Mouse (Mus musculus) limb, embryonic 15.5 days (tissue): ENCODE measurements around the gene Gm10260. TPM values are rescaled to one million over a fixed set of nuclear protein-coding genes. Genes with fewer than 3 reads are reported as not detected.

Source experiments
- ATAC-seq: fragments of 200-750 bp; cut with Nextera tagmentation; 2 replicates; pipeline ENCODE4 v1.8.0; 2017; ENCODE audit warnings: low read depth, moderate TSS enrichment; ENCODE audit not compliant: insufficient number of reproducible peaks, low FRiP score, low TSS enrichment
- H3K27ac ChIP-seq: fragments of 300-500 bp; sonication (generic); 2 replicates; pipeline ENCODE4 v1.5.1; 2015; ENCODE audit warnings: moderate library complexity, mild to moderate bottlenecking, inconsistent platforms
- H3K27me3 ChIP-seq: fragments of 300-500 bp; sonication (generic); 2 replicates; pipeline ENCODE4 v1.6.1; 2015; ENCODE audit warnings: inconsistent platforms
- H3K36me3 ChIP-seq: fragments of 300-500 bp; sonication (generic); 2 replicates; pipeline ENCODE4 v1.6.1; 2015; ENCODE audit warnings: inconsistent platforms
- H3K4me1 ChIP-seq: fragments of 300-500 bp; sonication (generic); 2 replicates; pipeline ENCODE4 v1.6.1; 2015; ENCODE audit warnings: inconsistent platforms
- H3K4me2 ChIP-seq: fragments of 300-500 bp; sonication (generic); 2 replicates; pipeline ENCODE4 v1.6.1; 2015; ENCODE audit warnings: mild to moderate bottlenecking, inconsistent platforms
- H3K4me3 ChIP-seq: fragments of 300-500 bp; sonication (generic); 2 replicates; pipeline ENCODE4 v1.5.1; 2015; ENCODE audit warnings: mild to moderate bottlenecking, inconsistent platforms
- H3K9ac ChIP-seq: fragments of 300-500 bp; sonication (generic); 2 replicates; pipeline ENCODE4 v1.6.1; 2015; ENCODE audit warnings: inconsistent platforms
- H3K9me3 ChIP-seq: fragments of 300-500 bp; sonication (generic); 2 replicates; pipeline ENCODE4 v1.6.1; 2016; ENCODE audit warnings: inconsistent platforms
- WGBS: fragments of 180-500 bp; shearing (Covaris S2); methylation state at CpG from one replicate; pipeline ENCODE4 v1.1.7; 2015; 5-methylcytosine and 5-hydroxymethylcytosine counted together
- polyA plus RNA-seq: library from polyadenylated mRNA; unstranded; fragments of >200 nt; fragmentation: Nextera tagmentation; extraction: Ambion mirVana; gene quantifications from 2 replicates; pipeline ENCODE4 v1.2.1, GENCODE M21; 2015

Gm10260 gene
- polyA plus RNA-seq, result 0.96 and 4.1 TPM in 2 replicates

- 95% methylated on average over 11 of the region's 11 CpGs for WGBS
- no peaks in the 10 kb centered on the region for H3K9me3 ChIP-seq
- no peaks in the 10 kb centered on the region for H3K36me3 ChIP-seq
- ATAC-seq, result no peak
- H3K4me2 ChIP-seq, result no peak within 1 kb of the TSS
- H3K27me3 ChIP-seq, result no peaks in the 10 kb centered on the region
- no peak within 1 kb of the TSS for H3K9ac ChIP-seq
- H3K4me1 ChIP-seq, result peaks cover 12% of the 10 kb centered on the region
- H3K27ac ChIP-seq, result no peak within 1 kb of the TSS
- H3K4me3 ChIP-seq, result no peak within 1 kb of the TSS
These were observed at the start of gene Gm10260 for GRCm38 (mm10) chr13:97760532-97760931. Gene Gm10260 (minus strand): TSS chr13:97760632.

GRCm38 (mm10) chr13:97809828-97810227 is 49.4 kb upstream of the Gm10260 start:
- no peak overlapping the region for H3K27ac ChIP-seq
- peaks cover 10% of the 10 kb centered on the region; the same call in 1 of the 2 replicates for H3K4me1 ChIP-seq
- H3K36me3 ChIP-seq, result no peaks in the 10 kb centered on the region
- H3K27me3 ChIP-seq, result no peaks in the 10 kb centered on the region
- no peaks in the 10 kb centered on the region for H3K9me3 ChIP-seq
- no peak overlapping the region for H3K9ac ChIP-seq
- ATAC-seq, result no peak
- H3K4me3 ChIP-seq, result no peak overlapping the region
- no peak overlapping the region for H3K4me2 ChIP-seq
- WGBS, result 83% methylated on average over 4 of the region's 4 CpGs

- Histone ChIP-seq H3K27me3 (no peaks in the 10 kb centered on the region), H3K36me3 (no peaks in the 10 kb centered on the region), H3K4me3 (no peak overlapping the region), H3K4me2 (no peak overlapping the region), H3K27ac (no peak overlapping the region), H3K4me1 (peaks cover 10% of the 10 kb centered on the region; the same call in 1 of the 2 replicates), H3K9ac (no peak overlapping the region), H3K9me3 (no peaks in the 10 kb centered on the region)
- 83% methylated on average over 9 of the region's 9 CpGs for WGBS
- no peak for ATAC-seq
These were observed 45.5 kb upstream of the Gm10260 start for GRCm38 (mm10) chr13:97805907-97806306.

- H3K9ac ChIP-seq, result no peak overlapping the region
- no peaks in the 10 kb centered on the region for H3K36me3 ChIP-seq
- no peak overlapping the region for H3K4me3 ChIP-seq
- H3K4me2 ChIP-seq, result no peak overlapping the region
- no peaks in the 10 kb centered on the region for H3K27me3 ChIP-seq
- 73% methylated on average over 4 of the region's 4 CpGs for WGBS
- H3K27ac ChIP-seq, result no peak overlapping the region
- H3K4me1 ChIP-seq, result peaks cover 7% of the 10 kb centered on the region; the same call in 1 of the 2 replicates
- H3K9me3 ChIP-seq, result no peaks in the 10 kb centered on the region
- ATAC-seq, result no peak
These were observed 42.0 kb upstream of the Gm10260 start for GRCm38 (mm10) chr13:97802386-97802785.

- H3K27me3 ChIP-seq, result no peaks in the 10 kb centered on the region
- no peak overlapping the region for H3K27ac ChIP-seq
- no peak overlapping the region for H3K4me2 ChIP-seq
- H3K4me1 ChIP-seq, result no peaks in the 10 kb centered on the region
- no peaks in the 10 kb centered on the region for H3K36me3 ChIP-seq
- H3K4me3 ChIP-seq, result no peak overlapping the region
- H3K9me3 ChIP-seq, result no peaks in the 10 kb centered on the region
- WGBS, result 46% methylated on average over 5 of the region's 5 CpGs
- ATAC-seq, result no peak
- no peak overlapping the region for H3K9ac ChIP-seq
These were observed 37.0 kb upstream of the Gm10260 start for GRCm38 (mm10) chr13:97797462-97797861.

- H3K27ac ChIP-seq, result no peak overlapping the region
- no peak overlapping the region for H3K9ac ChIP-seq
- H3K9me3 ChIP-seq, result no peaks in the 10 kb centered on the region
- H3K36me3 ChIP-seq, result no peaks in the 10 kb centered on the region
- H3K4me3 ChIP-seq, result no peak overlapping the region
- 75% methylated on average over 1 of the region's 1 CpGs for WGBS
- no peak for ATAC-seq
- H3K4me2 ChIP-seq, result no peak overlapping the region
- H3K27me3 ChIP-seq, result no peaks in the 10 kb centered on the region
- peaks cover 18% of the 10 kb centered on the region for H3K4me1 ChIP-seq
These were observed 34.3 kb upstream of the Gm10260 start for GRCm38 (mm10) chr13:97794780-97795179.

GRCm38 (mm10) chr13:97793932-97794331 is 33.5 kb upstream of the Gm10260 start:
- Histone ChIP-seq H3K9me3 (no peaks in the 10 kb centered on the region), H3K27ac (no peak overlapping the region), H3K4me2 (no peak overlapping the region), H3K4me1 (peaks cover 20% of the 10 kb centered on the region), H3K4me3 (no peak overlapping the region), H3K27me3 (no peaks in the 10 kb centered on the region), H3K36me3 (no peaks in the 10 kb centered on the region), H3K9ac (no peak overlapping the region)
- 64% methylated on average over 1 of the region's 1 CpGs for WGBS
- no peak for ATAC-seq

- 0 out of 2 replicates have a peak, but pooled peaks have one; percentile 67 for ATAC-seq
- WGBS, result 17% methylated on average over 6 of the region's 6 CpGs
- Histone ChIP-seq H3K9ac (no peak overlapping the region), H3K4me2 (no peak overlapping the region), H3K27ac (no peak overlapping the region), H3K4me3 (no peak overlapping the region), H3K27me3 (no peaks in the 10 kb centered on the region), H3K36me3 (no peaks in the 10 kb centered on the region), H3K4me1 (peaks cover 24% of the 10 kb centered on the region), H3K9me3 (no peaks in the 10 kb centered on the region)
These were observed 31.2 kb upstream of the Gm10260 start for GRCm38 (mm10) chr13:97791664-97792063.

GRCm38 (mm10) chr13:97789782-97790450 is 29.5 kb upstream of the Gm10260 start:
- Histone ChIP-seq H3K27ac (no peak overlapping the region), H3K36me3 (no peaks in the 10 kb centered on the region), H3K9me3 (no peaks in the 10 kb centered on the region), H3K4me2 (no peak overlapping the region), H3K4me1 (peaks cover 41% of the 10 kb centered on the region), H3K27me3 (no peaks in the 10 kb centered on the region), H3K9ac (no peak overlapping the region), H3K4me3 (no peak overlapping the region)
- no peak for ATAC-seq
- 63% methylated on average over 12 of the region's 12 CpGs for WGBS

GRCm38 (mm10) chr13:97785167-97785835 is 24.9 kb upstream of the Gm10260 start:
- no peak overlapping the region; the same call in 1 of the 2 replicates for H3K4me2 ChIP-seq
- no peaks in the 10 kb centered on the region for H3K36me3 ChIP-seq
- ATAC-seq, result peak; percentile 76
- H3K27me3 ChIP-seq, result no peaks in the 10 kb centered on the region
- no peaks in the 10 kb centered on the region for H3K9me3 ChIP-seq
- H3K4me3 ChIP-seq, result no peak overlapping the region
- peak overlapping the region; percentile 30 for H3K27ac ChIP-seq
- WGBS, result 14% methylated on average over 10 of the region's 10 CpGs
- H3K4me1 ChIP-seq, result peaks cover 52% of the 10 kb centered on the region
- no peak overlapping the region for H3K9ac ChIP-seq

GRCm38 (mm10) chr13:97783423-97784143 is 23.2 kb upstream of the Gm10260 start:
- H3K36me3 ChIP-seq, result no peaks in the 10 kb centered on the region
- H3K27ac ChIP-seq, result no peak overlapping the region
- H3K4me2 ChIP-seq, result no peak overlapping the region
- no peak overlapping the region for H3K4me3 ChIP-seq
- H3K27me3 ChIP-seq, result no peaks in the 10 kb centered on the region
- no peaks in the 10 kb centered on the region for H3K9me3 ChIP-seq
- 86% methylated on average over 8 of the region's 8 CpGs for WGBS
- no peak for ATAC-seq
- no peak overlapping the region for H3K9ac ChIP-seq
- peaks cover 51% of the 10 kb centered on the region for H3K4me1 ChIP-seq

- no peaks in the 10 kb centered on the region for H3K36me3 ChIP-seq
- H3K4me2 ChIP-seq, result no peak overlapping the region
- no peaks in the 10 kb centered on the region for H3K9me3 ChIP-seq
- WGBS, result 65% methylated on average over 7 of the region's 7 CpGs
- H3K4me1 ChIP-seq, result peaks cover 54% of the 10 kb centered on the region
- H3K27ac ChIP-seq, result no peak overlapping the region
- H3K9ac ChIP-seq, result no peak overlapping the region
- H3K4me3 ChIP-seq, result no peak overlapping the region
- H3K27me3 ChIP-seq, result no peaks in the 10 kb centered on the region
- no peak for ATAC-seq
These were observed 21.6 kb upstream of the Gm10260 start for GRCm38 (mm10) chr13:97782063-97782462.
